Mouse (Mus musculus) heart, embryonic 14.5 days (tissue): ENCODE measurements at regions not wholly inside any gene's neighbourhood (a gene's known extent, or its start where the extent isn't known, plus 50 kb on each side); places are given as distances from the start of the nearest gene placed in this dataset.

Experiments used
- ATAC-seq: fragments of 200-750 bp; cut with Nextera tagmentation; 2 replicates; pipeline ENCODE4 v1.8.0; 2017; ENCODE audit warnings: low read depth, moderate TSS enrichment; ENCODE audit not compliant: insufficient number of reproducible peaks, insufficient read depth, low FRiP score
- H3K27ac ChIP-seq, 2 experiments: fragments of 200-500 bp in 1 of 2; fragments of 300-500 bp in 1 of 2; sonication (generic) in 1 of 2; replicated peaks in 1 of 2; 2 replicates each; pipeline ENCODE4 v1.5.1; 2012 to 2014; ENCODE audit warnings: low read depth in 2 of 2, low read length in 2 of 2, control low read depth in 1 of 2, mild to moderate bottlenecking in 1 of 2, mixed read lengths in 1 of 2; ENCODE audit not compliant: control insufficient read depth in 1 of 2, insufficient read depth in 1 of 2
- H3K27me3 ChIP-seq: fragments of 300-500 bp; sonication (generic); 2 replicates; pipeline ENCODE4 v1.6.1; 2014; ENCODE audit warnings: mild to moderate bottlenecking, low read length, control low read depth; ENCODE audit not compliant: control insufficient read depth, insufficient read depth
- H3K36me3 ChIP-seq: fragments of 300-500 bp; sonication (generic); 2 replicates; pipeline ENCODE4 v1.6.1; 2014; ENCODE audit warnings: mild to moderate bottlenecking, control low read depth, low read length, mixed read lengths; ENCODE audit not compliant: control insufficient read depth, insufficient read depth
- H3K4me1 ChIP-seq, 2 experiments: fragments of 200-500 bp in 1 of 2; fragments of 300-500 bp in 1 of 2; sonication (generic) in 1 of 2; 2 replicates each; pipeline ENCODE4 v1.6.1; 2012 to 2014; ENCODE audit warnings: low read length in 2 of 2, control low read depth in 1 of 2, mixed read lengths in 1 of 2; ENCODE audit not compliant: control insufficient read depth in 2 of 2, insufficient read depth in 2 of 2
- H3K4me2 ChIP-seq: fragments of 300-500 bp; sonication (generic); 2 replicates; pipeline ENCODE4 v1.6.1; 2014; ENCODE audit warnings: mild to moderate bottlenecking, low read length
- H3K4me3 ChIP-seq, 2 experiments: fragments of 200-500 bp in 1 of 2; fragments of 300-500 bp in 1 of 2; sonication (generic) in 1 of 2; 2 replicates each; pipeline ENCODE4 v1.5.1; 2012 to 2014; ENCODE audit warnings: low read length in 2 of 2, mild to moderate bottlenecking in 2 of 2, control low read depth in 1 of 2, low read depth in 1 of 2, moderate library complexity in 1 of 2; ENCODE audit not compliant: control insufficient read depth in 1 of 2, insufficient read depth in 1 of 2
- H3K9ac ChIP-seq: fragments of 300-500 bp; sonication (generic); 2 replicates; pipeline ENCODE4 v1.6.1; 2014; ENCODE audit warnings: mild to moderate bottlenecking, low read length
- H3K9me3 ChIP-seq: fragments of 300-500 bp; sonication (generic); 2 replicates; pipeline ENCODE4 v1.6.1; 2016; ENCODE audit warnings: low read length, control low read depth; ENCODE audit not compliant: control insufficient read depth
- WGBS: fragments of 180-500 bp; shearing (Covaris S2); extraction: QIAGEN DNeasy Blood & Tissue Kit; methylation state at CpG from one replicate; pipeline ENCODE4 v1.1.7; 2014; 5-methylcytosine and 5-hydroxymethylcytosine counted together

DNA sequence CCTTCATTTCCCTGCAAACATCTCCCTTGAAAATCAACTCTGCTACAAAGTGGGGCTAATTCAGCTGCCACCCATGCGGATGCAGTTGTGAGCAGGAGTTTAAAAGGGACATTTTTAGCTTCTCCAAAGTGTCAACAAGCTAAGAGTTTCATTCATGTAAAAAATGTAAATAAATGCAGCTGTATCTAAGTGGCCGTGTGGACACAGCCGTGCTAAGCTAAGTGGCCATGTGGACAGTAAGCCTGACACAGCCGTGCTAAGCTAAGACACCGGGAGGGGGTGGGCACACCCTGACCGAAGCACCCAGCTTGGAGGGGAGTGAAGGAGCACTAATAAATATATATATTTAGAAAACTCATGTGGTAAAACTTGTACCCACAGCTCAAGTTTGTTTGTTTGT is 52.6 kb upstream of the Cnih3 start:
- no peak overlapping the region for H3K9ac ChIP-seq
- no peak overlapping the region for H3K4me2 ChIP-seq
- H3K36me3 ChIP-seq: no peaks in the 10 kb centered on the region
- no peak overlapping the region for H3K4me3 ChIP-seq
- ATAC-seq: no peak
- H3K4me1 ChIP-seq: no peaks in the 10 kb centered on the region
- H3K9me3 ChIP-seq: no peaks in the 10 kb centered on the region
- no peak overlapping the region for H3K27ac ChIP-seq
- 83% methylated on average over 6 of the region's 6 CpGs for WGBS
- no peaks in the 10 kb centered on the region for H3K27me3 ChIP-seq

DNA sequence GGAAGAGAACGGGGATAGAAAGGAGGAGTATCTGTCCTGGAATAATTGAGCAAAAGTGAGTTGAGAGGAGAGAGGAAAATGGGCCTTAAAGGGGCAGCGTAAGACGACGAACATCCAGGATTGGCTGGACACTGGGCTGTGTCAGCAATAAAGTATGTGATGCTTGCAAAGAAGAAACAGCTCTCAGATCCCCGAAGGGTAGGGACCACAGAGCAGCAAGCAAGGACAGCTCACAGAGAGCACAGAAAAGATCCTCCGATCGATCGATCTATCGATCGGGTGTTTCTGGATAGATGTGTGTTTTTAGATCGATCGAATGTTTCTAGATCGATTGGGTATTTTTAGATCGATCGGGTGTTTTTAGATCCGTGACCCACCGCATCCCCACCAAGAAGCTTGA is 50.3 kb upstream of the Cnih3 start:
- no peak overlapping the region for H3K27ac ChIP-seq
- no peaks in the 10 kb centered on the region for H3K9me3 ChIP-seq
- H3K9ac ChIP-seq: no peak overlapping the region
- no peaks in the 10 kb centered on the region for H3K27me3 ChIP-seq
- H3K4me3 ChIP-seq: no peak overlapping the region
- no peaks in the 10 kb centered on the region for H3K4me1 ChIP-seq
- H3K36me3 ChIP-seq: no peaks in the 10 kb centered on the region
- WGBS: 90% methylated on average over 17 of the region's 17 CpGs
- no peak for ATAC-seq
- H3K4me2 ChIP-seq: no peak overlapping the region
